Mouse (Mus musculus): ENCODE results near the gene Poglut1.

Gene Poglut1

DNA sequence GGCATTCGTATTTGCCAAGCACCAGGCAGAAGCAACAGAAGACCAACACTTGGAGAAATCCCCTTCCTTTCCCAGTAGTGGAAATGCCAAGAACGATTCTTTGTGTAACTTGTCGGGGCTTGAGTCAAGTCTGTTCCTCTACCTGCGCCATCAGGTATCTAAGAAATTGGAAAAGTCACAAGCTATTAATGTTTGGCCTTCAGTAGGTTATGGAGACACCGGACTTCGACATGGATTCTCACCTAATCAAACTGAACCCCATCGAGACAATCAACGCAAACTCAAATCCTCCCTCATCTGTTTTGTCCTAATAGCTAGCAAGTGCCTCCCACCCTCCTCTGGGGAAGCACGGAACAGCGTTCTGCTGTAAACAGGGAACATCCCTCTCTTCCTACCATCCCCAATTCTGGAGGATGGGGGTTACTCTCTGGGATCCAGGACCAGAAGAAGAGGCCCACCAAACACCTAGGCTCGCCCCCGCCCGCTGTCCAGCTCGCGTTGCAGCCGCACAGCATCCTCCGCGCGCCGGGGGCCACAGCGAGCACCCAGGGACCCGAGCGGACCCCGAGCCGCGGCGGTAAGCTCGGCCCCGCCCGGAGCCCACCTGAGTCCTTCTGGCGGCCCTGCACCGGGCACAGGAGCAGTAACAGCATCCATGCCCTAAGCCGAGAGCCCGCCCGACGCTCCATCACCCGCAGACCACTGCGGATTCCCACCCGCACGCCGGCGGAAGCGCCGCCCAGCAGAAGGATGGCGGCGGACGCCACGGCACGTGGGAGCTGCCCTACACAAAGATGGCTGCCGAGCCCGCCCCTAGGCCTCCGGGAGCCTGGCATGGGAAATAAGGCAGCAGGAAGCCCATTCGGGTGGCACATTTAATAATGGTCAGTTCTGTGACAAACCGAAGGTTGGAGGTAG is at the start of gene Poglut1:
Gene Poglut1, minus strand, starts transcription at position 780 of the 918 bp plus-strand sequence.
- DNase-seq: peak; percentile 81 to 85

DNA sequence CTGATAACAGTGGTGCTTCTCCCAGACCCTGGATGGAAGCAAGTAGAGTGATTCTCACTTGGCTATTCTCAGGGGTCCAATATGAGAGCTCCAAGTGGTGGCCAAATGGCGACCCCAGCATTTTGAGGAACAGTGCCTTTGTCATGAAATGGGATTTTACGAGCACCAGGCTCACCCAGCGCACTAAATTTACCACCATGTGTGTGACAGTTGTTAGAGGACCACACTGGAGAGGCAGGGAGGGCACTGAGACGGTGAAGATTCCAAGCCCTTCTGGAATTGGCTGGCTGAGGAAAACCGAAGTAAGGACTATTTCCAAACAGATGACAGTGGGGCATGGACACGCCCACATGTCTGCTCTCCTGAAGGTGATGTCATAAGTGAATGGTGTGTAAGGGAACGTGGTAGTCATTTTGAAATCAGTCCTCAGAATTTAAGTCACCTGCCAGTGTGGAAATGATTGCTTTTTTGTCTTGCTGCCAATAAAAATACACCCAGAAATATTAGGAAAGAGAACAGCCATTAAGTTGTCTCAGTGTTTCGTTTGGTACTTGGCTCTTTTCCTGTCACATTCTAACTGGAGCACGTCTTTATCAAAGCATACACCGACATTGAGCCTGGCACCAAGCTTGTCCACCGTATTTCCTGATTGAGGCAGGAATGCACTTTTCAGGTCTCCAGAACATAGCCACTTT is 49.1 kb upstream of the Poglut1 start:
- no peak for DNase-seq

GRCm38 (mm10) chr16:38596651-38597050 is 46.6 kb upstream of the Poglut1 start:
- no peak for DNase-seq

DNA sequence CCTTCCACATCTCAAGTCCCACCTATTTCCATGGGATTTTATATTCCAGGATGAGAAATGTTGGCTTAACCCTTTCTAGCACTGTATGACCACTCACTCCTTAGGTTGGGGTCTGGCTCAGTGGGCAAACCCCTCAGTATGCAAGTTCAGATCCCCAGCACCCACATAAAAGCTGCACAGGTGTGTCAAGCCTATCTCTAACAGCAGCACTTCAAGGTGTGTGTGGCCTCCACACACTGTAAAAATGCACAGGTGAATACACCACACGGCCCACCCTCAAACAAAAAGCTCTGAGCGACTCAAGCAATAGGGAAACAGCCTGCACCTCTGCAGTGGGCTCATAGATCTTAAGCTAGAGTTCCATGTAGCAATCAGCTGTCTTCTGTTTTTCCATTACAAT is 46.0 kb upstream of the Poglut1 start:
- no peak for DNase-seq

GRCm38 (mm10) chr16:38594435-38594834 is 44.4 kb upstream of the Poglut1 start:
- no peak for DNase-seq

GRCm38 (mm10) chr16:38592946-38593345 is 42.9 kb upstream of the Poglut1 start:
- no peak for DNase-seq

- no peak for DNase-seq
These were observed 42.1 kb upstream of the Poglut1 start for GRCm38 (mm10) chr16:38592026-38592678.

GRCm38 (mm10) chr16:38591506-38591905 is 41.4 kb upstream of the Poglut1 start:
- no peak for DNase-seq

- no peak for DNase-seq
These were observed 37.5 kb upstream of the Poglut1 start for GRCm38 (mm10) chr16:38587572-38587971.

DNA sequence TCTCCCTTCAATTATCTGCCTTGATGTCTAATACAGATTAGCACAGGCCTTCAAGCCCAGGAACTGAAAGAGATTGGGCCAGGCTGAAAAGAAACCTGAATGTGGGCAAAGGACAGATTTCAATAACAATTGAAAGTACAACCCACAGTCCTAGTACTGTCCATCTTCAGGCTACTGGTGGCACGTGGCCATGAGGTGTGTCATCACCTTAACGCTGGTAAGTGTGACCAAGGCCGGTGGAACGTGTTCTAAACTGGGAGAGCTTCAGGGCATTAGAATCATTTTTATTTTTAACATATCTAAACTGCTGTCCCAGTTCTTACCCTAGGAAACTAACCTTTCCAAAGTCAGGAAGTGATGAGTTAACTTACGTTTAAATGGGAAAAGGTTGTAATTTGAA is 37.1 kb upstream of the Poglut1 start:
- DNase-seq: no peak

- no peak for DNase-seq
These were observed 35.1 kb upstream of the Poglut1 start for GRCm38 (mm10) chr16:38585186-38585585.

- no peak for DNase-seq
These were observed 34.7 kb upstream of the Poglut1 start for GRCm38 (mm10) chr16:38584761-38585160.

GRCm38 (mm10) chr16:38571481-38571880 is 21.4 kb upstream of the Poglut1 start:
- no peak for DNase-seq

- DNase-seq: no peak
These were observed 18.1 kb upstream of the Poglut1 start for GRCm38 (mm10) chr16:38568192-38568591.

GRCm38 (mm10) chr16:38563516-38563915 is 13.5 kb upstream of the Poglut1 start:
- DNase-seq: no peak

DNA sequence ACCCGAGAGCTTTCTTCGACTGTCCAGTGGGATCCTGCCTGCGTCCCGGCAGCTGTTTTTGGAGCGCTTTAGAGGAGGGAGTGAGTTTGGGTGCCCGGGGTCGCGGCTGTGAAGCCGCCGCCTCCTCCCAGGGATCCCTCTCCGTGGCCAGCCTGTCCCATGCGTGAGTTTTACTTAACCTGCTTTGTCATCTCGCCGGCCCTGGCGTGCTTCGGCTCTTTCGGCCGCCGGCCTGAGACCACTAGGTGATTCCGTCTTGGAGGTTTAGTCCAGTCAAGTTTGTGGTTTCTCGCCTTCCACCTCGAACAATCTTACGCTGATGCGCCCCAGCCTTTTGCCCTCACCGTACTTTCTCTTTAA is 12.9 kb upstream of the Poglut1 start:
- DNase-seq: no peak

DNA sequence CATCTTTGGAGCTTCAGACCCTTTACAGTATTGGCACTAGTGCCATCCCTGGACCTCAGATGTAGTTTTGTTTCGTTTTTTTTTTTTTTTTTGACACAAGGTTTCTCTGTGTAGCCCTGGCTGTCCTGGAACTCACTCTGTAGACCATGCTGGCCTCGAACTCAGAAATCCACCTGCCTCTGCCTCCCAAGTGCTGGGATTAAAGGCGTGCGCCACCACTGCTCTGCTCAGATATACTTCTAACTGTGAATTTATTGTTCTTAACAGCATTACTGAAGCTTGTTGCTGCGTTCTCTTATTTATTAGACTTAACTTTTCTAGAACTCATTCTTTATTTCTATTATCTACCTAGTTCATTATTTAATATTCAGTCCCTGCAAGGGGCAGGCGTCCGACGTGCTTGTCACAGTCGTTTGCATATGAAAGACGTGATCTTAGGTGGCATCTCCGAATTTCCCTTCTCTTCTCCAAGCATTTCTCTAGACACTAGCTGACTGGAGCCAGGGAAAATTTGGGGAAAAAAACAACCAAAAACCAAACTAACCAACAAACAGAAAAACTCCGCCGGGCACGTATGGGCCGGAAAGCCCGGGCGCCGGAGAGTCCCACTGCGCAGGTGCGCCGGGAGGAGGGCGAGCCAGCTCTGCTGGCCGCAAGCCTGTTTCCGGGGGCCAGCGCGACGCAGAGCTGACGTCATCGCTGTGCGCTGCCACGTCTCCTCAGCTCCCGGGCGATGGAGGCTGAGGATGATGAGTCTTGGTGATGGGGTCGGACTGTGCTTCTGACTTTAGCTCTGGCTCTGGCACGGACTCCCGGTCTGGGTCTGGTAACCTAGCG is 12.3 kb upstream of the Poglut1 start:
- DNase-seq: peak; percentile 96 to 97

GRCm38 (mm10) chr16:38558221-38558748 is 8.2 kb upstream of the Poglut1 start, which contains the start of gene Tmem39a:
TSS of gene Tmem39a (plus strand) at chr16:38558698.
- DNase-seq: no peak

DNA sequence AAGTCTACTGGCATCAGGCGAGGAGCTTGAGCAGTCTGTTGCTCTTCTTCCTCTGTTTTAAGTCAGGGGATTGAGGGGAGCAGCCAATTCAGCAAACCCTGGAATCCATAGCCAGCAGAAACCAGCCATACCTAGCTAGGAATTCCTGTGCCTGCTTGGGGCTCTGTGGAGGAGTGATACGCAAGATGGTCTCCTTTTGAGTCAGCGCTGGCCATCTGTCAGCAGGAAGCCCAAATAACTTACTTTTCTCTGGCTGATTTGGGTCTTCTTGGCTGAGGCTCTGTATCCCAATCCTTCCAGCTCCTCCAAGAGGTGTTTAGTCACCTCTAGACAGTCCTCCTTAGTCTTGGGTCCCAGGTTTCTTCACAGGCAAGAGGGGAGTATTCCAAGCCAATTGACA is 5.9 kb upstream of the Poglut1 start:
- no peak for DNase-seq

DNA sequence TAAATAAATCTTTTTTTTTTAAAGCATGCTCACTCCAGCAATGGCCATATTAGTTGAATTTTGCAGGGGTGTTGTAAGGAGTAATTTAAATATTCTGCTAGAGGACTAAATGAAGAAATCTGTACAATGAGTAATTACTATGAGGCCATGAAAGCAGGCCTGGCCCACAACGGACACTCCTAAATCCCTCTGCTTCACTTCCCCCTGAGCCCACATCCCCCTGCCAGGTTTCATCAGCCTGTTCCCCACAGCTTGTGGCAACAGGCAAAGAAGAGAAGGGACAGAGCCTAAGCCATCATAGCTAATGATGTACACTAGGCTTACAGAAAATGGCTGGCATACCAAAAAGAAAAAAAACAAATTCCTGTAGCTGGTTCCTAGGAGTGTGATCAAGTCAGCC is 2.1 kb downstream of the Poglut1 start:
- DNase-seq: no peak

DNA sequence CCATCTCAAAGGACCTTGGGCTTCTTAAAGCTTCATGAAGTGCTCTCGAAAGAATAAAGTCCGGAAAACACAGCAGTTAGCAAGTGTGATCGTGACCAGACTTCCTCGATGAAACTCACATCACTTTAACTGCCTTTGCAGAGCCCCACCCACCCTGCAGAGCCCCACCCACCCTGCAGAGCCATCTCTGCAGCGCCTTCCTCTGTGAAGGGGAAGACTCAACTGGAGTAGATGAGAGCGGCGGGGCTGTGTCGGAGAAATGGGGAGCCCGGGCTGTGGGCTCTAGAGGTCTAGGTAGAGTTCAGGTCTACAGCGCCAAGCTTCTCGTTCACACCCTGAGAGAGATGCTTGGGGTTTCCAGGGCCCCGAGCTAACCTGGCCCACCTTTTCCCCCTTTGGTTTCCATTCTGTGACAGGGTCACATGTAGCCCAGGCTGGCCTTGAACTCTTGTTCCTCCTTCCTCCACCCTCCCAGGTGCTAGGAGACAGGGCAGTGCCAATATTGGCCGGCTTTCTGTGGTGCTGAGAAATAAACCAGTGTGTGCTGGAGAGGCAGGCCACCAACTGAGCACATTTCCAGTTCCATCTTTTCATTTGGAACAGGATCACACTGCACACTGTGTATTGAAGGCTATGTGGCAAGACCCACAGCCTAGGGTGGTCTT is 11.2 kb downstream of the Poglut1 start:
- no peak for DNase-seq

All from cerebellum, postnatal 36 days (tissue).